Mouse (Mus musculus): Measurements from ENCODE around the gene Col23a1. TPM values are rescaled to one million over a fixed set of nuclear protein-coding genes. Genes with fewer than 3 reads are reported as not detected.

The Col23a1 gene
- total and polyA plus RNA-seq, 3 experiments: 1.1 to 1.7 (median 1.3) TPM

DNA sequence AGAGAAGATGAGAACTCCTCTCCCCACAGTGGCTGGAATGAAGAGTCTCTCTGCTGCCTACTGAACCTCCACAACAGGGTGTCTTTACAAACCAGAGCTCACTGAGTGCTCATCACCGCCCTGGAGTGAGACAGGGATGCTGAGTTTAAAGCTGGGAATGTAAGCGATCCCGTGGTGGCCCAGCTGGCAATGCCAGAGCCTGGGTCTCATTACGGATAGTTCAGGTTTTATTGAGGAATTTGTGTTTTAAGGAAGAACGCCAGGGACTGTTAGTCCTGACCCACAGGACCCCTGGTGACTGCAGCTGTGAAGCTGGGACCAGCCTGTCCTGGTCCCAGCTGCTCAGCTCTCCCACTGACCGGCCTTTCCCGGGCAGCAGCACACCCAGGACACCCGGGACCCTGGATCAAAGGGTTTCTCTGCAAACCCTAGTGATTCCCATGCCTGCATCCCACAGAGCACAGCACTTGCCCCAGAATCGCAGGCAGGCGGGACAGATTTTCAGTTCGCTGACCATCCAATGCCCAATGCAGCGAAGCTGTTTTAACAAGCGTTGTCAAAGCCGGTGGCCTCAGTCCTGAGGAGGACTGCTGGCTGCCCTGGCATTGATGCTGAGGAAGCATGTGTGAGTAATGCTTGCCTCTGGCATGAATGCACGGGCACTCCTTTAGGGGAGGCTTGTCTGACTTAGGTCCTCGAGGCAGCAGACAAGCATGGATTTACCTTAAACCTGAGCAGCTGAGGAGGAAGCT, 139.9 kb downstream of the Col23a1 start:
- H3K9ac ChIP-seq (ENCODE audit: low read depth, low read length): no peak overlapping the region
- no peak overlapping the region for H3K4me3 ChIP-seq
- H3K36me3 ChIP-seq (ENCODE audit: control insufficient read depth, insufficient read depth, low read length): no peaks in the 10 kb centered on the region
- WGBS: 66% methylated on average over 16 of the region's 16 CpGs
- H3K27me3 ChIP-seq (ENCODE audit: control insufficient read depth, insufficient read depth, low read length): no peaks in the 10 kb centered on the region
- no peak overlapping the region for H3K27ac ChIP-seq
- no peaks in the 10 kb centered on the region for H3K4me1 ChIP-seq (ENCODE audit: control insufficient read depth, insufficient read depth, low read length)
- DNase-seq: no peak
- TF ChIP-seq POLR2A (IDR thresholded peaks at IDR 0.05; ENCODE audit: insufficient read depth, low read depth, low read length): no peak
- TF ChIP-seq EP300 (IDR thresholded peaks at IDR 0.05; ENCODE audit: insufficient read depth, low read depth, low read length): no peak
- no peak for TF ChIP-seq CTCF (IDR thresholded peaks at IDR 0.05)
- no peaks in the 10 kb centered on the region for H3K79me2 ChIP-seq (replicated peaks; ENCODE audit: control insufficient read depth, insufficient read depth, low read length)
- intact Hi-C loops (cut with DNase I): no loop called here

DNA sequence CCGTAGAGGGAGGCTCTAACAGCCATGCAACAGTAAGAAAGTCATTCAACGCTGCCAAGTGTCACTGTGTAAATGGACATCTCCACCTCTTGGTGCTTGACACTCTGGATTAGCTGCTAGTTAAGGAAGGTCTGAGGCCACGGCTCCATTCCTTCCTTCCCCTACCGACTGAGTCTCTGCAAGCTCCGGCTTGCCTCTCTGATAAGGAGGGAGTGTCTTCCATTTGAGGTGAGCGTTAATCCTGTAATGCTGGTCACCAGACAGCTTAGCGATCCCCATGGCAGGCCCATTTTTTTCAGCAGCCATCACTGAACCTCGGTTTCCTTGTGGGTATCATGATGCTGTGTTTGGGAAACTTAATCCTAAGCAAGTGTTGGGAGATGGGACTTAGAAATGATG, 140.5 kb downstream of the Col23a1 start:
- Histone ChIP-seq H3K36me3 (ENCODE audit: control insufficient read depth, insufficient read depth, low read length) (no peaks in the 10 kb centered on the region), H3K9ac (ENCODE audit: low read depth, low read length) (no peak overlapping the region), H3K79me2 (replicated peaks; ENCODE audit: control insufficient read depth, insufficient read depth, low read length) (no peaks in the 10 kb centered on the region), H3K27ac (no peak overlapping the region), H3K4me3 (no peak overlapping the region), H3K4me1 (ENCODE audit: control insufficient read depth, insufficient read depth, low read length) (no peaks in the 10 kb centered on the region), H3K27me3 (ENCODE audit: control insufficient read depth, insufficient read depth, low read length) (no peaks in the 10 kb centered on the region)
- intact Hi-C loops (cut with DNase I): no loop called here
- 51% methylated on average over 8 of the region's 8 CpGs for WGBS
- TF ChIP-seq POLR2A (IDR thresholded peaks at IDR 0.05; ENCODE audit: insufficient read depth, low read depth, low read length): no peak
- no peak for TF ChIP-seq CTCF (IDR thresholded peaks at IDR 0.05)
- TF ChIP-seq EP300 (IDR thresholded peaks at IDR 0.05; ENCODE audit: insufficient read depth, low read depth, low read length): no peak
- no peak for DNase-seq

DNA sequence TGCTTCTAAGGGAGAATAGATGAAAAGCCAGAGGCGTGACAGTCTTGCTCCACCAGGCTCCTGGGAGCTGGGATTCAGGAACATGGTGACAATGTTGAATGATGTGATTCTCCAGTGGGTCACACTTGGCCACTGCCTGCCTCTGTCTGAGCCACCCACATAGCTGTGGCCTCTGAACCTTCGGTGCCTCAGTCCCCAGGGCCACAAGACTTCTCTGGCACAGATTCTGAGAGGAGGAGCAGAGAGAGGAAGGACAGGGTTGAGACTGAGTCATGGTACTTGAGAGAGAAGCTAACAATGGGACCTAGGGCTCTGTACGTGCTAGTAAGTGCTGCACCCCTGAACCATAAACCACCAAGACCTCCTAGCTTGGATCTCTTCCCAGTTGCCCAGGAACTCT, 141.6 kb downstream of the Col23a1 start:
- WGBS: 61% methylated on average over 3 of the region's 3 CpGs
- no peaks in the 10 kb centered on the region for H3K79me2 ChIP-seq (replicated peaks; ENCODE audit: control insufficient read depth, insufficient read depth, low read length)
- H3K9ac ChIP-seq (ENCODE audit: low read depth, low read length): no peak overlapping the region
- H3K4me1 ChIP-seq (ENCODE audit: control insufficient read depth, insufficient read depth, low read length): no peaks in the 10 kb centered on the region
- TF ChIP-seq POLR2A (IDR thresholded peaks at IDR 0.05; ENCODE audit: insufficient read depth, low read depth, low read length) (no peak), EP300 (IDR thresholded peaks at IDR 0.05; ENCODE audit: insufficient read depth, low read depth, low read length) (no peak), CTCF (IDR thresholded peaks at IDR 0.05) (no peak)
- intact Hi-C loops (cut with DNase I): no loop called here
- no peak for DNase-seq
- H3K27ac ChIP-seq: no peak overlapping the region
- H3K27me3 ChIP-seq (ENCODE audit: control insufficient read depth, insufficient read depth, low read length): no peaks in the 10 kb centered on the region
- H3K4me3 ChIP-seq: no peak overlapping the region
- no peaks in the 10 kb centered on the region for H3K36me3 ChIP-seq (ENCODE audit: control insufficient read depth, insufficient read depth, low read length)

DNA sequence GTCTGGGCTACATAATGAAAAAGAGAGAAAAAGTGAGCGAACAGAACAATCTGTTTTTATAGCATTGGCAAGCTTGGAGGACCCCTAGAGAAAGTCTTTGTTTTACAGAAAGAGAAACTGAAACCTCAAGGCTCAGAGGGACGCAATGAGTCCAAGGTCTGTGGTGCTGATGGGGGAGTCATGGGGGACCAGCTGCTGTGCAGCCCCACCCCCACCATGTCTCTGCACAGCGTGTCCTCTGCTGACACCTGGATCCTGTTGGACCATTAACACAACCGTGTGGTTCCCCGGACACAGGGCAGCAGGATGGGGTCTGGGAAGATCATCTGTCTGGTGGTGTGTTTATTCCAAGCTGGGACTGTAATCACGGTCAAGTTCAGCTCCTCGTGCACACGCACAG, 142.2 kb downstream of the Col23a1 start:
- Histone ChIP-seq H3K27ac (no peak overlapping the region), H3K9ac (ENCODE audit: low read depth, low read length) (no peak overlapping the region), H3K4me3 (no peak overlapping the region), H3K79me2 (replicated peaks; ENCODE audit: control insufficient read depth, insufficient read depth, low read length) (no peaks in the 10 kb centered on the region), H3K36me3 (ENCODE audit: control insufficient read depth, insufficient read depth, low read length) (no peaks in the 10 kb centered on the region), H3K27me3 (ENCODE audit: control insufficient read depth, insufficient read depth, low read length) (no peaks in the 10 kb centered on the region), H3K4me1 (ENCODE audit: control insufficient read depth, insufficient read depth, low read length) (no peaks in the 10 kb centered on the region)
- no peak for DNase-seq
- no peak for TF ChIP-seq CTCF (IDR thresholded peaks at IDR 0.05)
- no peak for TF ChIP-seq EP300 (IDR thresholded peaks at IDR 0.05; ENCODE audit: insufficient read depth, low read depth, low read length)
- TF ChIP-seq POLR2A (IDR thresholded peaks at IDR 0.05; ENCODE audit: insufficient read depth, low read depth, low read length): no peak
- intact Hi-C loops (cut with DNase I): no loop called here
- WGBS: 56% methylated on average over 8 of the region's 8 CpGs

DNA sequence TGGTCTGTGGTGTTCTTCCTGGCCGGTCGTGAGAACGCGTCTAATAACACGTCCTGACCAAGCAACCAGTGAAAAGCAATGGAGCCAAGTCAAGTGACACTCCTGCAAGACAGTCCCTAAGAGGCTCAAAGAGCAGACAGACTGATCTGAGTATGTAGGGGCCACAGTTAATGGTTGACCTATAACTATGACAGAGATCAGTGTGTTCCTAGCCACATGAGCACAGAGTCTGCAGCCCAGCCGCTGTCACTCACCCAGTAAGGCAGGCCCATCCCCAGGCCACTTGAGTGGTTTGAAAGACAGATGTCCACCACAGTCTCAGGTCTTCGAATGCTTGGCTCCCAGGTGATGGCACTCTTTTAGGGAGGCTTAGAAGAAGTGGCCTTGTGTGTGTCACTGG, 152.3 kb downstream of the Col23a1 start:
- intact Hi-C loops (cut with DNase I): no loop called here

DNA sequence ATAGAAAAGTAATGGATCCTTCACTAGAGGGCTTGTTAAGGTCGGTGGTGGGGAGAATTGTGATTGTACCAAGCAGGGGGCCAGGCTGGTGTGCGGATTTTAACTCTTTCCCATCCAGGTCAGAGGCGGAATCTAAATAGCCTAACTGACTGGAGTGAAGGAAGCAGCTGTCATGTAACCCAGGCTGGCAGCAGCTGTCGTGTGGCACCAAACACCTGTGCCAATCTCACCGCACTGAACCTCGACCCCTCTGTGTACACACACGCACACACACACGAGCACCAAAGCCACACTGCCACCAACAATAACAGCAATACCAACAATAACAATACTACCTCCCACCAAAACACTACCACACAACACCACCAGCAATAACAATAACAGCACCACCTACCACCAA, 152.9 kb downstream of the Col23a1 start:
- Histone ChIP-seq H3K9ac (ENCODE audit: low read depth, low read length) (no peak overlapping the region), H3K27me3 (ENCODE audit: control insufficient read depth, insufficient read depth, low read length) (no peaks in the 10 kb centered on the region), H3K27ac (no peak overlapping the region), H3K79me2 (replicated peaks; ENCODE audit: control insufficient read depth, insufficient read depth, low read length) (no peaks in the 10 kb centered on the region), H3K4me3 (no peak overlapping the region), H3K4me1 (ENCODE audit: control insufficient read depth, insufficient read depth, low read length) (no peaks in the 10 kb centered on the region), H3K36me3 (ENCODE audit: control insufficient read depth, insufficient read depth, low read length) (no peaks in the 10 kb centered on the region)
- intact Hi-C loops (cut with DNase I): no loop called here
- no peak for DNase-seq
- TF ChIP-seq POLR2A (IDR thresholded peaks at IDR 0.05; ENCODE audit: insufficient read depth, low read depth, low read length) (no peak), EP300 (IDR thresholded peaks at IDR 0.05; ENCODE audit: insufficient read depth, low read depth, low read length) (no peak), CTCF (IDR thresholded peaks at IDR 0.05) (no peak)
- 74% methylated on average over 8 of the region's 8 CpGs for WGBS

More for the DNA sequence above, 152.3 kb downstream of the Col23a1 start:
- Histone ChIP-seq H3K27ac (no peak overlapping the region), H3K36me3 (ENCODE audit: control insufficient read depth, insufficient read depth, low read length) (no peaks in the 10 kb centered on the region), H3K79me2 (replicated peaks; ENCODE audit: control insufficient read depth, insufficient read depth, low read length) (no peaks in the 10 kb centered on the region), H3K9ac (ENCODE audit: low read depth, low read length) (no peak overlapping the region), H3K4me1 (ENCODE audit: control insufficient read depth, insufficient read depth, low read length) (no peaks in the 10 kb centered on the region), H3K27me3 (ENCODE audit: control insufficient read depth, insufficient read depth, low read length) (no peaks in the 10 kb centered on the region), H3K4me3 (no peak overlapping the region)
- TF ChIP-seq EP300 (IDR thresholded peaks at IDR 0.05; ENCODE audit: insufficient read depth, low read depth, low read length): no peak
- no peak for TF ChIP-seq CTCF (IDR thresholded peaks at IDR 0.05)
- TF ChIP-seq POLR2A (IDR thresholded peaks at IDR 0.05; ENCODE audit: insufficient read depth, low read depth, low read length): no peak
- no peak for DNase-seq
- WGBS: 94% methylated on average over 7 of the region's 7 CpGs

All from heart, adult 2 months (tissue).